Mouse (Mus musculus): ENCODE data around the gene Dck.

Dck gene

GRCm38 (mm10) chr5:88791256-88792245, 26.8 kb downstream of the Dck start:
- peak; percentile 54 for DNase-seq

GRCm38 (mm10) chr5:88793676-88794075, 28.9 kb downstream of the Dck start:
- DNase-seq = no peak

- no peak for DNase-seq
Observed at GRCm38 (mm10) chr5:88795910-88796584, 31.3 kb downstream of the Dck start.

GRCm38 (mm10) chr5:88796588-88796987, 31.8 kb downstream of the Dck start:
- DNase-seq = no peak

GRCm38 (mm10) chr5:88797121-88797520, 32.3 kb downstream of the Dck start:
- no peak for DNase-seq

GRCm38 (mm10) chr5:88805616-88806015, 40.8 kb downstream of the Dck start:
- DNase-seq = no peak

- DNase-seq = no peak
Observed at GRCm38 (mm10) chr5:88806278-88806677, 41.5 kb downstream of the Dck start.

GRCm38 (mm10) chr5:88807342-88807741, 42.5 kb downstream of the Dck start:
- no peak for DNase-seq

GRCm38 (mm10) chr5:88813188-88813587, 48.4 kb downstream of the Dck start:
- DNase-seq = no peak

- DNase-seq = no peak
Observed at GRCm38 (mm10) chr5:88814552-88814951, 49.8 kb downstream of the Dck start.

GRCm38 (mm10) chr5:88821542-88821941, 56.7 kb downstream of the Dck start:
- no peak for DNase-seq

- no peak for DNase-seq
Observed at GRCm38 (mm10) chr5:88824838-88825237, 60.0 kb downstream of the Dck start.

GRCm38 (mm10) chr5:88829835-88830571, 65.2 kb downstream of the Dck start:
- DNase-seq = no peak

- DNase-seq = no peak
Observed at GRCm38 (mm10) chr5:88830880-88831279, 66.1 kb downstream of the Dck start.

GRCm38 (mm10) chr5:88831935-88832334, 67.1 kb downstream of the Dck start:
- DNase-seq = no peak

All from lung, postnatal 14 days (tissue).